Mouse (Mus musculus): ENCODE measurements around the gene Sema4b. TPM values are rescaled to one million over a fixed set of nuclear protein-coding genes. Genes with fewer than 3 reads are reported as not detected.

The Sema4b gene
- total and polyA plus RNA-seq, 3 experiments = 1.5 to 9.4 (median 6.7) TPM

- peak overlapping the region; percentile 90 for H3K4me2 ChIP-seq (ENCODE audit: insufficient read depth, low read depth, poor library complexity, severe bottlenecking)
- dilution Hi-C loops (cut with MboI; ENCODE audit: extremely low pct_ligation_motif_present, extremely low pct_unique_long_range_greater_than_20kb, low sequenced_read_pairs) = no loop called here
- peaks cover 4 to 7% of the 10 kb centered on the region in 2 experiments for H3K36me3 ChIP-seq (replicated peaks in 1 of 2; ENCODE audit: control insufficient read depth in 1 of 2, insufficient read depth in 1 of 2, low read length in 1 of 2)
- TF ChIP-seq UBTF (IDR thresholded peaks at IDR 0.05; ENCODE audit: low read depth, low read length) (no peak), NRF1 (IDR thresholded peaks at IDR 0.05; ENCODE audit: low read depth, low read length) (no peak), MAX (IDR thresholded peaks at IDR 0.05; ENCODE audit: low read length) (no peak), SIN3A (IDR thresholded peaks at IDR 0.05; ENCODE audit: low read length) (no peak), CTCF (conservative IDR thresholded peaks at IDR 0.05 in 1 of 2, IDR thresholded peaks at IDR 0.05 in 1 of 2; ENCODE audit: low read depth in 2 of 2, low read length in 2 of 2) (no peak), NELFE (IDR thresholded peaks at IDR 0.05; ENCODE audit: low read depth, low read length) (no peak), RCOR1 (conservative IDR thresholded peaks at IDR 0.05; ENCODE audit: low read depth, low read length) (no peak), POLR2A (IDR thresholded peaks at IDR 0.05; ENCODE audit: low read depth, low read length) (no peak), CHD1 (IDR thresholded peaks at IDR 0.05; ENCODE audit: low read depth, low read length) (0 out of 2 replicates have a peak, but pooled peaks have one; percentile 2), PAX5 (IDR thresholded peaks at IDR 0.05; ENCODE audit: low read length) (no peak), MXI1 (IDR thresholded peaks at IDR 0.05; ENCODE audit: low read depth, low read length) (no peak), IRF4 (IDR thresholded peaks at IDR 0.05; ENCODE audit: low read depth, low read length) (peak; percentile 49), GABPA (IDR thresholded peaks at IDR 0.05; ENCODE audit: insufficient replicate concordance, low read depth, low read length) (no peak), ELF1 (IDR thresholded peaks at IDR 0.05; ENCODE audit: low read depth, low read length) (no peak), JUND (conservative IDR thresholded peaks at IDR 0.05; ENCODE audit: low read depth, low read length) (no peak), SMC3 (IDR thresholded peaks at IDR 0.05; ENCODE audit: low read depth, low read length) (no peak), KAT2A (IDR thresholded peaks at IDR 0.05; ENCODE audit: insufficient replicate concordance, low read length) (no peak), BHLHE40 (IDR thresholded peaks at IDR 0.05; ENCODE audit: low read depth, low read length) (peak; percentile 61), E2F4 (IDR thresholded peaks at IDR 0.05; ENCODE audit: insufficient replicate concordance, low read depth, low read length) (no peak), ZMIZ1 (IDR thresholded peaks at IDR 0.05; ENCODE audit: low read depth, low read length) (no peak), EP300 (IDR thresholded peaks at IDR 0.05; ENCODE audit: low read length) (peak; percentile 24; the same call in 1 of the 2 replicates), ZNF384 (IDR thresholded peaks at IDR 0.05; ENCODE audit: low read depth, low read length) (no peak), MAFK (IDR thresholded peaks at IDR 0.05; ENCODE audit: insufficient replicate concordance, low read length) (no peak), MYC (IDR thresholded peaks at IDR 0.05; ENCODE audit: low read depth, low read length) (no peak), ZC3H11A (IDR thresholded peaks at IDR 0.05; ENCODE audit: low read depth, low read length) (no peak), USF1 (IDR thresholded peaks at IDR 0.05; ENCODE audit: low read depth, low read length) (no peak), MAZ (IDR thresholded peaks at IDR 0.05; ENCODE audit: low read depth, low read length) (peak; percentile 54; the same call in 1 of the 2 replicates), USF2 (conservative IDR thresholded peaks at IDR 0.05; ENCODE audit: low read depth, low read length) (no peak), TCF12 (IDR thresholded peaks at IDR 0.05; ENCODE audit: low read depth, low read length) (0 out of 2 replicates have a peak, but pooled peaks have one; percentile 40), TBP (conservative IDR thresholded peaks at IDR 0.05; ENCODE audit: low read depth, low read length) (no peak), CHD2 (IDR thresholded peaks at IDR 0.05; ENCODE audit: low read length) (no peak), JUN (IDR thresholded peaks at IDR 0.05; ENCODE audit: insufficient read depth, low read depth, low read length) (no peak), ETS1 (conservative IDR thresholded peaks at IDR 0.05; ENCODE audit: low read depth, low read length) (peak; percentile 65), POLR2AphosphoS2 (IDR thresholded peaks at IDR 0.05; ENCODE audit: low read depth, low read length) (no peak), RAD21 (IDR thresholded peaks at IDR 0.05; ENCODE audit: low read depth, low read length) (no peak), ZKSCAN1 (IDR thresholded peaks at IDR 0.05; ENCODE audit: borderline replicate concordance, low read depth, low read length) (no peak), MEF2A (IDR thresholded peaks at IDR 0.05; ENCODE audit: borderline replicate concordance, low read depth, low read length) (no peak), HCFC1 (IDR thresholded peaks at IDR 0.05; ENCODE audit: low read depth, low read length) (no peak)
- no peak overlapping the region for H3K4me3 ChIP-seq (replicated peaks in 1 of 3; ENCODE audit: low read depth in 2 of 3, low read length in 2 of 3, poor library complexity in 1 of 3)
- DNase-seq (ENCODE audit: extremely low read depth) = no peak
- 0 out of 2 replicates have a peak overlapping the region, but pooled peaks have one; percentile 6 for H3K27ac ChIP-seq (ENCODE audit: insufficient read depth, low read depth)
- no peaks in the 10 kb centered on the region for H3K9me3 ChIP-seq (replicated peaks; ENCODE audit: low read length)
- in situ Hi-C loops (cut with MboI; ENCODE audit: low pct_ligation_motif_present, low pct_unique_long_range_greater_than_20kb, low sequenced_read_pairs) = no loop called here
- peaks cover 46 to 83% of the 10 kb centered on the region in 2 experiments for H3K4me1 ChIP-seq (ENCODE audit: control insufficient read depth in 1 of 2, insufficient read depth in 2 of 2)
- H3K79me2 ChIP-seq (replicated peaks; ENCODE audit: control insufficient read depth, extremely low read depth, insufficient read depth, poor library complexity, severe bottlenecking) = peaks cover 55% of the 10 kb centered on the region
- H3K27me3 ChIP-seq (replicated peaks) = no peaks in the 10 kb centered on the region
- H3K9ac ChIP-seq (ENCODE audit: insufficient read depth, low read depth) = no peak overlapping the region
Observed at GRCm38 (mm10) chr7:80200963-80201539, 14.4 kb downstream of the Sema4b start.
